Mouse (Mus musculus) limb, embryonic 11.5 days (tissue): ENCODE results near the gene Rimbp2. TPM values are rescaled to one million over a fixed set of nuclear protein-coding genes. Genes with fewer than 3 reads are reported as not detected.

Source experiments
- ATAC-seq: fragments of 200-750 bp; cut with Nextera tagmentation; 2 replicates; pipeline ENCODE4 v1.8.0; 2017; ENCODE audit warnings: low read depth; ENCODE audit not compliant: insufficient number of reproducible peaks, low FRiP score, low TSS enrichment
- DNase-seq: peaks from one replicate; pipeline ENCODE4 v3.0.0-alpha.2; 2015; ENCODE audit warnings: low spot score
- H3K27ac ChIP-seq: fragments of 300-500 bp; sonication (generic); replicated peaks from 2 replicates; pipeline ENCODE4 v1.5.1; 2014; ENCODE audit warnings: low read depth, mild to moderate bottlenecking, low read length
- H3K27me3 ChIP-seq: fragments of 300-500 bp; sonication (generic); 2 replicates; pipeline ENCODE4 v1.6.1; 2014; ENCODE audit warnings: mild to moderate bottlenecking, low read length, mixed read lengths; ENCODE audit not compliant: control insufficient read depth, insufficient read depth
- H3K36me3 ChIP-seq: fragments of 300-500 bp; sonication (generic); 2 replicates; pipeline ENCODE4 v1.6.1; 2014; ENCODE audit warnings: mild to moderate bottlenecking, low read length, moderate library complexity, mixed read lengths; ENCODE audit not compliant: control insufficient read depth, insufficient read depth
- H3K4me1 ChIP-seq: fragments of 300-500 bp; sonication (generic); 2 replicates; pipeline ENCODE4 v1.6.1; 2014; ENCODE audit warnings: low read length, mixed read lengths; ENCODE audit not compliant: control insufficient read depth, insufficient read depth
- H3K4me2 ChIP-seq: fragments of 300-500 bp; sonication (generic); 2 replicates; pipeline ENCODE4 v1.6.1; 2014; ENCODE audit warnings: low read depth, mild to moderate bottlenecking, moderate library complexity; ENCODE audit not compliant: severe bottlenecking
- H3K4me3 ChIP-seq: fragments of 300-500 bp; sonication (generic); 2 replicates; pipeline ENCODE4 v1.5.1; 2014; ENCODE audit warnings: low read depth, low read length
- H3K9ac ChIP-seq: fragments of 300-500 bp; sonication (generic); 2 replicates; pipeline ENCODE4 v1.6.1; 2014; ENCODE audit warnings: mild to moderate bottlenecking, low read length
- H3K9me3 ChIP-seq: fragments of 300-500 bp; sonication (generic); 2 replicates; pipeline ENCODE4 v1.6.1; 2016; ENCODE audit warnings: low read length; ENCODE audit not compliant: control insufficient read depth
- WGBS: fragments of 180-500 bp; shearing (Covaris S2); extraction: QIAGEN DNeasy Blood & Tissue Kit; methylation state at CpG from one replicate; pipeline ENCODE4 v1.1.7; 2014; 5-methylcytosine and 5-hydroxymethylcytosine counted together
- polyA plus RNA-seq: library from polyadenylated mRNA; unstranded; fragments of >200 nt; fragmentation: Nextera tagmentation; extraction: Ambion mirVana; gene quantifications from 2 replicates; pipeline ENCODE4 v1.2.1, GENCODE M21; 2014

The Rimbp2 gene
- polyA plus RNA-seq, 1 experiment from 2014 or later, result 0.09 TPM

DNA sequence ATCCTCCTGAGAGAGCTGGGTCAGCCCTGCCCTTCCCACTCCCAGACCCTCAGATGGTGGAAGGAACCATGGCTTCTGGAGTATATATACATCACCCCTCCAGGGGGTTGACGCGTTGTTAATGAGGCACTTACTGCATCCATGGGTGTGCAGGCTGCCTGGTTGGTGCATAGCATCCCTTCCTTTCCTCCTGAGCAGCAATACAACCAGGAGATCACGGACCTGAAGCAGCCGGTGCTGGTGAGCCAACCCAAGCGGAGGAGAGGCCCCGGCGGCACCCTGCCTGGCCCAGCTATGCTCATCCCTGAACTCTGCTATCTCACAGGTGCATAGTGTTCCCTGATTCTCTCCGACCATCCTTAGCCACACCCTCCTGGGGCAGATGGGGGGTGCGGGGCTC lies 208.1 kb downstream of the Rimbp2 start:
- Histone ChIP-seq H3K4me3 (no peak overlapping the region), H3K27ac (no peak overlapping the region), H3K9ac (no peak overlapping the region), H3K36me3 (no peaks in the 10 kb centered on the region), H3K9me3 (no peaks in the 10 kb centered on the region), H3K4me1 (no peaks in the 10 kb centered on the region), H3K27me3 (no peaks in the 10 kb centered on the region), H3K4me2 (no peak overlapping the region)
- ATAC-seq, result no peak
- WGBS, result 66% methylated on average over 9 of the region's 9 CpGs
- DNase-seq, result no peak

DNA sequence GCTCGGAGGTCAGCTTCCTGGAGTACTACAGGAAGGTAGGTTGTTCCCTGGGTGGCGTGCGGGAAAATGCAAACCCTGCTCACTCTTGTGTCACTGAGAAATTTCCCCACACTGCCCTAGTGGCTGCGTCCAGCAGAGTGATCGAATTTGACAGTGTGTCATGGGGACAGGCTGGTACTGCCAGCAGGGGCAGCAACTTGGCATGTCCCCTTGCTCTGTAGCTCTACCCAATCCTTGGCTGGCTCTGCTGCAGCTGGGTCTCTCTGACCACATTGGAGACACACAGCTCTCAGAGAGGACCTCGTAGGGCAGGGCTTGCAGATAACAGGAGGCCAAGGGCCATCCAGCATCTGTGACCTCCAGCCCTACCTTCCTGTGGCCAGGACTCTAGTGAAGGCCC lies 208.9 kb downstream of the Rimbp2 start:
- ATAC-seq (no peak), DNase-seq (no peak)
- no peak overlapping the region for H3K9ac ChIP-seq
- no peaks in the 10 kb centered on the region for H3K36me3 ChIP-seq
- no peaks in the 10 kb centered on the region for H3K4me1 ChIP-seq
- H3K4me2 ChIP-seq, result no peak overlapping the region
- no peak overlapping the region for H3K27ac ChIP-seq
- H3K27me3 ChIP-seq, result no peaks in the 10 kb centered on the region
- 93% methylated on average over 6 of the region's 6 CpGs for WGBS
- no peak overlapping the region for H3K4me3 ChIP-seq
- H3K9me3 ChIP-seq, result no peaks in the 10 kb centered on the region

DNA sequence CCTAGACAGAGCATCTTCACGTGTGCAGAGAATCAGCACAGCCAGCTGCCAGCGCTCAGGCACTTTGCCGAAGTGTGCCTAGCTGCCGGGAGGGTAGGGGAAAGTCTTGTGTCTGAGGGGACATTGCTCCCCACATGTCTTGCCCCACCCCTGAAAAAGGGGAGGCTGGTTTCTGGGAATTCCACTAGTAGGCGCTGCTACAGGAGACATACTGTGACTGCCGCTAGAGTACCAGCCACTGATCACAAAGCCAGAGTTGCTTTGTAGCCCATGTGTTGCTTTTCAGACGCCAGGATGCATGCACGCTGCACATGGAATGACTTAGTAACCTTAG lies 213.5 kb downstream of the Rimbp2 start:
- H3K4me3 ChIP-seq, result no peak overlapping the region
- no peak overlapping the region for H3K4me2 ChIP-seq
- H3K27me3 ChIP-seq, result no peaks in the 10 kb centered on the region
- no peaks in the 10 kb centered on the region for H3K4me1 ChIP-seq
- H3K27ac ChIP-seq, result no peak overlapping the region
- no peak overlapping the region for H3K9ac ChIP-seq
- H3K9me3 ChIP-seq, result no peaks in the 10 kb centered on the region
- no peaks in the 10 kb centered on the region for H3K36me3 ChIP-seq
- 32% methylated on average over 8 of the region's 8 CpGs for WGBS
- ATAC-seq (no peak), DNase-seq (peak; percentile 34)

DNA sequence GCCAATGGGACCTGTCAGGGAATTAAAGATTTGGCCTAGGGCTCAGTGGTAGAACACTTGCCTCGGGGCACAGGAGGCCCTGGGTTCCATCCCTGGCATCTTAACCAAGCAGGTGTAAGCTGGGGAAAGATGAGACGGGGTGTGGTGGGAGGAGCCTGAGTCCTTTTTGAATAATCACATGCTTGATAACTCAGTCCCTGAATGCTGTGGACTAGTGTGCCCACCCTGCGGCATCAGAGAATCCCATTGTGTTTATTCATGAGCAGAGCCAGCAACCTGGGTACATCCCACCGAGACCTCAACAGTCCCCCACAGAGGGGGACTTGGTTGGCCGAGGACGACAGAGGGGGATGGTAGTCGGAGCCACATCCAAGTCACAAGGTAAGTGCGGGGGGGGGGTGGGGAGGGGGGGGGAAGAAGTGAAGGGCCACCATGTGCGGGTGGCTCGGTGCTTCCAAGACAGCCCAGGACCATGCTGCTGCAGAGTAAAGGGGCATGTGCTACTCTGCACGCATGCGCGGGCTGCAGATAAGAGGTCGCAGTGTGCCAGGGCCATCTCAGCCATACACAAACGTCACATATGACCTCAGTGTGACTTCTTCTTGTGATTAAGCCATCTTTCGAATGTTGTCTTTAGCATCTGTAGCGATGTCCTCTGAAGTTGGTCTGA lies 214.0 kb downstream of the Rimbp2 start:
- Histone ChIP-seq H3K27ac (no peak overlapping the region), H3K4me2 (no peak overlapping the region), H3K4me1 (no peaks in the 10 kb centered on the region), H3K9me3 (no peaks in the 10 kb centered on the region), H3K9ac (no peak overlapping the region), H3K27me3 (no peaks in the 10 kb centered on the region), H3K36me3 (no peaks in the 10 kb centered on the region), H3K4me3 (no peak overlapping the region)
- 43% methylated on average over 16 of the region's 17 CpGs for WGBS
- 0 out of 2 replicates have a peak, but pooled peaks have one; percentile 35 for ATAC-seq
- no peak for DNase-seq

DNA sequence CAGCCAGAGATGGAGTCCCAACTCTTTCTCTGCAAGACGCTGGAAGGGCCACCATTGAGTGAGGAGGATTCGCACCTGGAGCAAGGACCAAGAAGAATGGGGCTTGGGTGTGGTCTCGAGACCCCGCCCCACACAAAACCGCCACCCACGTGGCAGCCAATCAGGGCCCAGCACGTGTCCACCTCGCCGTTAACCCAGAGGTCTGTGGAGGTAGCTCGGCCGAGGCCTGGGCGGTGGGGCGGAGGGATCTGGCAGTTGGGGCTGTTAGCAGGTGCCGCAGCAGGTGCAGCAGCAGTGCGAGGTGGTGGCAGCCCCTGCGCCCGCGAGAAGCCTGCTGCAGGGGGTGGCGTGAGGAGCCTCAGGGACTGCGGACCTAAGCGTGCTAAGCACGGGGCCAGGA lies 217.4 kb downstream of the Rimbp2 start:
- H3K4me3 ChIP-seq, result no peak overlapping the region
- ATAC-seq (no peak), DNase-seq (no peak)
- H3K27me3 ChIP-seq, result no peaks in the 10 kb centered on the region
- no peaks in the 10 kb centered on the region for H3K36me3 ChIP-seq
- no peaks in the 10 kb centered on the region for H3K9me3 ChIP-seq
- no peaks in the 10 kb centered on the region for H3K4me1 ChIP-seq
- H3K9ac ChIP-seq, result no peak overlapping the region
- WGBS, result 71% methylated on average over 22 of the region's 22 CpGs
- H3K4me2 ChIP-seq, result no peak overlapping the region
- H3K27ac ChIP-seq, result no peak overlapping the region

DNA sequence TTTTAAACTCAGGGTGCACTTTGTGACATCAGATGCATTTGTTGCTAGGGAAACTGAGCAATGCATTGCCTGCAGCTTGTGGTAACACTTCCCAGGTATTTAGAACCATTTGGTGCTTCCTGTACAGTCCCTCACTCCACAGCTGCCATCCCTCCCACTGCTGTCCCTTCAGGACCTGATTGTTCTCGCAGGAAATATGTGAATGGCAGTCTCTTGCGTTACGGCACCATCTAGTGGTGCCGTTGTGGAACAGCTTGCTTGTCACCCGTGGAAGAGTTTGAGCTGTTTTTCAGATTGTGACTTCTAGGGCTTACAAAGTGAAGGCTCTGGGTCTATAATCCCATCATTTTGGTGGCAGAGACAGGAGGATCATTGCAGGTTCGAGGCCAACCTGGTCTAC lies 219.3 kb downstream of the Rimbp2 start:
- ATAC-seq, result no peak
- peak; percentile 80 for DNase-seq
- H3K4me1 ChIP-seq, result no peaks in the 10 kb centered on the region
- H3K4me2 ChIP-seq, result no peak overlapping the region
- no peaks in the 10 kb centered on the region for H3K27me3 ChIP-seq
- H3K4me3 ChIP-seq, result no peak overlapping the region
- WGBS, result 1% methylated on average over 6 of the region's 6 CpGs
- no peaks in the 10 kb centered on the region for H3K9me3 ChIP-seq
- H3K9ac ChIP-seq, result no peak overlapping the region
- no peak overlapping the region for H3K27ac ChIP-seq
- H3K36me3 ChIP-seq, result no peaks in the 10 kb centered on the region

DNA sequence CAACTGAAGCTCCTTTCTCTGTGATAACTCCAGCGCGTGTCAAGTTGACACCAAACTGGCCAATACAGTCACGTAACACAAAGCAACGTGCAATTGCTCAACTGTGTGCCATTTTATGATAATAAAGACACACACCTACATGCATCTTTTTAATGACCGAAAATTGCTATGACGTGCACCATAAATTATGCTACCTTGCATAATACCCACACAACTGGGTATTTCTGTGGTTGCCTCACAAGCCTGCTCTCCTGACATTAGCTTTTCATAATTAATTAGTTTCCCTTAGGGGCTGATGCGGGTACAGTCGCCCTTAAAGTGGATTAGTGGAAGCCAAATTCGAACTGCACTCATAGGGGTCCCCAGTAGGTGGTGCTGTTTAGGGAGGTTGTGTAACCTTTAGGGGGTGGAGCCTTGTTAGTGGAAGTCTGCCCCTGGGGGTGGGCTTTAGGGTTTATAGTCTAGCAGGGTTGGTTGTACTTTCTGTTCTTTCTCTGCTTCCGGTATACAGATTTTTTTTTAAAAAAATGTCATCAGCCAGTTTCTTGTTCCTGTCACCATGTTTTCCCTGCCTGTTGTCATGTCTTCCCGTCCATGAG lies 220.8 kb downstream of the Rimbp2 start:
- Histone ChIP-seq H3K9me3 (no peaks in the 10 kb centered on the region), H3K4me1 (no peaks in the 10 kb centered on the region), H3K27ac (no peak overlapping the region), H3K9ac (no peak overlapping the region), H3K36me3 (no peaks in the 10 kb centered on the region), H3K27me3 (no peaks in the 10 kb centered on the region), H3K4me3 (no peak overlapping the region), H3K4me2 (no peak overlapping the region)
- WGBS, result 72% methylated on average over 11 of the region's 11 CpGs
- ATAC-seq (no peak), DNase-seq (peak; percentile 53)

DNA sequence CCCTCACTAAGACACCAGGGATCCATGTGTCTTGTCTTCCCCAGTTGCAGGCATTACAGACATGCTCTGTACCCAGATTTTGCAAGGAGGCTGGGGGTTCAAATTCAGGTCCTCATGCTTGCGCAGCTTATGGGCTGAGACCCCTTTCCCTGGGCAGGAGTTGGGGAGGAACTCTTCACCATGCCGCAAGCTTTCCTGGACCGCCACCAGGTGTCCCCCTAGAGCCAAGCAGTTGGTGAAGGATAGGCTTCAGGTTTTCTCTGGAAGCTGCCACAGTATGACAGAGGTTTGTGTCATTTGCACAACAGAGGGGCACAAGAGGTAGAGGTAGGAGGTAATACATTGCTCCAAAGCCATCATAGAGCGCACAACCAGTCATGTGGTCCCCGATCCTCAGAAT lies 222.7 kb downstream of the Rimbp2 start:
- Histone ChIP-seq H3K9ac (no peak overlapping the region), H3K4me2 (no peak overlapping the region), H3K36me3 (no peaks in the 10 kb centered on the region), H3K27ac (no peak overlapping the region), H3K9me3 (no peaks in the 10 kb centered on the region), H3K4me3 (no peak overlapping the region), H3K4me1 (no peaks in the 10 kb centered on the region), H3K27me3 (no peaks in the 10 kb centered on the region)
- DNase-seq, result peak; percentile 78
- WGBS, result 47% methylated on average over 5 of the region's 5 CpGs
- no peak for ATAC-seq

DNA sequence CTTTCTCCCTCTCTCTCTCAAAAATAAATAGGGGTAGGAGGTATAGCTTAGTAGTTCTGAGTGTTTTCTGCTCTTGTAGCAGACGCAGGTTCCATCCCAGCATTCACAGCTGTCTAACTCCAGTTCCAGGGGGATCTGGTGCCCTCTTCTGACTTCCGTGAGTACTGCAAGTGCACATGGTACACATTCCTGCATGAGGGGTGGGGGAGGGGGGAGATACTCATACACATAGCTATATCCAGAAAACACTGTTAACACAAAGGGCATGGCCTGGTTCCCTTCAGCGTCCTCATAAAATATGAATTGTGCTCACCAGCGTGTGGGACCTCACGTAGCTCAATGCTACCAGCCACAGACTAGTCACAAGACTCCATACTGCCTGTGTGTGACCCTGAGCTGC lies 223.9 kb downstream of the Rimbp2 start:
- Histone ChIP-seq H3K27ac (no peak overlapping the region), H3K27me3 (no peaks in the 10 kb centered on the region), H3K9ac (no peak overlapping the region), H3K36me3 (no peaks in the 10 kb centered on the region), H3K4me3 (no peak overlapping the region), H3K4me2 (no peak overlapping the region), H3K9me3 (no peaks in the 10 kb centered on the region), H3K4me1 (no peaks in the 10 kb centered on the region)
- 72% methylated on average over 5 of the region's 5 CpGs for WGBS
- ATAC-seq (no peak), DNase-seq (peak; percentile 81)
